Mouse (Mus musculus) retina, postnatal 1 day (tissue): ENCODE results near the gene Fgfr2.

ENCODE experiments used
- DNase-seq: peaks from one replicate; pipeline ENCODE4 v3.0.0-alpha.2; 2012

Gene Fgfr2

GRCm38 (mm10) chr7:132597251-132598041 lies 525.7 kb downstream of the Fgfr2 start:
- peak; percentile 49 for DNase-seq

GRCm38 (mm10) chr7:132596557-132597250 lies 526.4 kb downstream of the Fgfr2 start:
- peak; percentile 27 for DNase-seq

- DNase-seq, result no peak
These were observed 527.4 kb downstream of the Fgfr2 start for GRCm38 (mm10) chr7:132595787-132596186.

- DNase-seq, result no peak
These were observed 528.8 kb downstream of the Fgfr2 start for GRCm38 (mm10) chr7:132594325-132594724.

DNA sequence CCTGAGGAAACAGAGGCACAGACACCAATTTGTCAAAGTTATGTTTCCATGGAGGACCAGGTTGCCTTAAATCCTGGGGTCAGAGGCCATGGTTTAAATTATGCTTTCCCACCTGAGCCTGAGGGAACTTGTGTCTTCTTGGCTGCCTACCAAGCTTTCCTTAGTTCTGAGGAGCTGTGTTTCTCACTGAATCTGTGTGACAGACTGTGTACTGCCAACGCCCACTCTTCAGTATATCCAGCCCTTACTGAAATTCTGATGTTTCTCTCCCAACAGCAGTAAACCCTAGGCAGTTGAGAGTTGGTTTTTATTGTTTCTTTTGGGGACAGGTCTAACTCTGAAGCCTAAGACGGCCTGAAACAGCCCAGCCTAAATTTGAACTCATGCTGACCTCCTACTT lies 529.4 kb downstream of the Fgfr2 start:
- DNase-seq, result no peak

DNA sequence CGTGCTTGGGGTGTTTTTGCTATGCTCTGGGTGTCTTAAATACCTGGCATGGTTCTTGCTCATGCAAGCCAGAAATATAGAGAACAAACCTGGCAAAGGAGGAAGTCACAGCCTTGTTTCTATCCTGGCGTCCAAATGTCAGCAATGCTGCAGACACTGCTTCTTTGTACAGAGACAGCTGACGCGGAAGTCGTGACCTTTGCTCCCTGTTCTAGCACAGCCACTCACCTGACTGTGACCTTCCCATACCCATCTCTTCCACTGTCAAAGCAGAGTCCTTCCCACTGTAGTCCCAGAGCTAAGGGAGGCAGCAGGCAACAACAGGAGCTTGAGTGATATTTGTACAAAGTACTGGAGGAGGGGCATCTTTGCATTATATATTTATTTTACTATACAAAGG lies 533.5 kb downstream of the Fgfr2 start:
- no peak for DNase-seq

DNA sequence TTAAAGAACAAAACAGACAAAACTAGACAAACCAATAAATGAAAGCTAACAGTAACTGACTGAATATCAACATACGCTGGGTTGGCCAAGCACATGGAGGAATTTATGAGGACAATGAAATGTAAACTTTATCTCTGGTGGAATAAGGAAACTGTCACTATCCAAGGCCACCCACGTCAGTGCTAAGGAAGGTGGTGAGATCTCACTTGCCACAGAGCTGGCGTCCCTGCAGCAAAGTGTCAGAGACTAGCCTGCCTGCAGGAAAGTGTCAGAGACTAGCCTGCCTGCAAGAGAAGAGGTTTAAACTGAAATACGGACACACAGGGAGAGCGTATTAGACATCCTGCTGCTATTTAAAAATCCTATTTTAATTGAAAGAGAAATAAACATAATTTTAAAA lies 536.0 kb downstream of the Fgfr2 start:
- no peak for DNase-seq

DNA sequence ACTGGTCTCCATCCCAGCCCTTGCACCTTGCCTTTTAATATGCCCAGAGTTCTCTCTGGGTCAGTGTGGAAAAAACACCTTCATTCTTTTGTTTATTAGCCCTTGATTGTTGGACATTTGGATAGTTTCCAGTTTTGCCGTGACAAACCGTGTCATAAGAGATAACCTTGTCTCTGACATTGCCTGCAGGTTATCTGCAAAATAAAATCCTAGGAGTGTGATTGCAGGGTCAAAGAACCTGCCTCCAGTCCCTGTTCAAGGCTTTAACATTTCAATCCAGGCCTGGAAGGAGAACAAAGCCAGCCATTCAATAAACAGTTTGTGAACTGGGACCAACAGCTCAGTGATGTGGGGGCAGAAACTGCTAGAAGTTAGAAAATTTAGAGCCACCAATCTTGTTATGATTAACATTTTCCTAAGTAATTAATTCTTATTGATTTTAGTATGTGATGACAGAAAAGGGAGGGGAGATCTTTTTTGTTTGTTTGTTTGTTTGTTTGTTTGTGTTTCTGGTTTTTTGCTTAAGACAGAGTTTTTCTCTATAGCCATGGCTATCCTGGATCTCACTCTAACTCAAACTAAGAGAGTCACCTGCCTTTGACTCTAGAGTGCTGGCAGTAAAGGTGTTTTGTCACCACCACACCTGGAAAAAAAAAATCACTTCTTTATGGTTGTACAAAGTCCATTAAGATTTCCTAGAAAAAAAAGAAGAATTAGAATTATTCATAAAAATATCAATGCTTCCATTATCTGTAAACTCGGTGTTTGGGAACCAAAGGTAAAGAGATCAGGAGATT lies 537.3 kb downstream of the Fgfr2 start:
- no peak for DNase-seq

DNA sequence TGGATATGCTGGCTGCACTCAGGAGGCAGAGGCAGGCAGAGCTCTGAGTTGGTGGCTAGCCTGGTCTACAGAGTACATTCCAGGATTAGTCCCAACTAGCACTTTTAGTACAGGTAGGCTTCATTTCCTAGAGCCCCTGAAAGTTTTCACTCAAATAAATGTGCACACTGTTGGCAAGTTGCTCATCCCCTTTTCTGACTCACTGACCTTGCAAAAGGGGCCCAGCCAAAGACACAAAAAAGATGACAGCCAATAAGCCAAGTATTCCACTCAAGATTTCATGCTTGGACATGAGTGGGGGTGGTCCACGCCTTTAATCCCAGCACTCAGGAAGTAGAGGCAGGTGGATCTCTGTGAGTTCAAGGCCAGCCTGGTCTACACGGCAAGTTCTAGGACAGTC lies 541.7 kb downstream of the Fgfr2 start:
- DNase-seq, result no peak

DNA sequence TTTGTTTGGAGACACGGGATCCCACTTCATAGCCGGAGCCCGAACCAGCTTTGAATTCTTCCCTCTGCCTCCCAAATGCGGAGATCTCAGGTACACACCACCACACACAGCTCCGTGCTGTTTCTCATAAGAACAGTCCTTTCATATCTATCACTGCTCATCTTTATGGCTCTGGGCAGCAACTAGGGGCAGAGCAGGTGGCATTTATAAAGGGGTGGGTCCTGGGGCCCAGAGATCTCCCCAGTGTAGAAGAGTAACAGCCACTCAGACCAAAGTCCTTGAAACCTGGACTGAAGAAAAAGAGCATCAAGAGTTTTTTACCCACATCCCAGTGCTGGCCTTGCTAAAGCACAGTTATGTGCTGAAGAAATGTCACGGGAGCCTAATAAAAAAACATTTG lies 542.6 kb downstream of the Fgfr2 start:
- DNase-seq, result no peak

DNA sequence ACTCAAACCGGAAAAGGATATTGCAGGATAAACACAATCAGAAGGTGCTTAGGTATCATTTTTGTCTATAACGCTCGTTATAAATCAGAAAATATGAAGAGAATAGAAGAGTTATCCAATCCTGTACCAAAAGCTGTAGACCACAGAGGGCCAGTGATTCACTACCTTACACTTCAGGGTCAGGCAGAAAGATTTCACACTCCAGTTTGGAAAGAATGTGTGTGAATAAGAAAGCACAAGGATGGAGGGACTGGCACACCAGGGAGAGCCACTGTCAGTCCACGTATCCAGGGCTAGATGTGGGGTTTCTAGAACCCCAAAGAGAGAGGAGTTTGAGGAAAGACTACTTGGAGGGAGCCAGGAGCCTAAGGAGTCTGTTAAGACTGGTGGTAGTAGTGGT lies 546.3 kb downstream of the Fgfr2 start:
- no peak for DNase-seq

GRCm38 (mm10) chr7:132576116-132576650 lies 547.0 kb downstream of the Fgfr2 start, which contains the start of gene Oat:
Gene Oat (minus strand): TSS chr7:132576398.
- peak; percentile 98 for DNase-seq

DNA sequence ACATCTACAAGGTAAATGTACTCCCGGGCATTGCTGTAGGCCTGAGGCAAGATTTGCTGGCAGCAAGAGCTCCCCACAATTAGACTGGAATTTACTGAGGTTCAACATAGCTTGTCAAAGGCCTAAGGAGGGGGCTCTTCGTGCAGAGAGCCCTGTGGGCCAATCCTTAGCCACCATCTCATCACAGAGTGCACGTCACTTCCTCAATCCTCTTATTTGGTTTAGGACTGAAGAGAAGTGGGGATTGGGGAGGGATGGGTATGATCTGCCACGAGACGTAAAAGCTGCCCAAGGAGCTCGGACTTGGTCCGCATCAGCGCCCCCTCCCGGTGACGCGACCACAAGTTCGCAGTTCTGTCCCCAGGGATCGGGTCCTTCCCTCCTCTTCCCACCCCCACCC lies 547.5 kb downstream of the Fgfr2 start:
- peak; percentile 92 for DNase-seq

DNA sequence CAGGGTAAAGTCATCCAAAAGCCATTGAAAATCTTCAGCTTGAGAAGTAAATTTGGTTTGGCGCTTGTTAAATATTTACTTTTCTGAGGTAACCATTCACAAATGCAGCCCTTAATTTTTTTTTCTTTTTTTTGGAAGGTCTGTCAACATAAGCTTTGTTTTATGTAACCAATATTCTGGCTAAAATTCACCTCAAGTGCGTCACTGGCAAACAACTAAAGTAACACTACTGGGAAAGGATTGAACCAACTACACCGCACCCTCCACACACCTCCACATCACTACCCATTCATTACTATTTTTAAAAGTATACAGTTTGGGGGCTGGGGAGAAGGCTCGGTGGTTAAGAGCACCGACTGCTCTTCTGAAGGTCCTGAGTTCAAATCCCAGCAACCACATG lies 548.5 kb downstream of the Fgfr2 start:
- no peak for DNase-seq

DNA sequence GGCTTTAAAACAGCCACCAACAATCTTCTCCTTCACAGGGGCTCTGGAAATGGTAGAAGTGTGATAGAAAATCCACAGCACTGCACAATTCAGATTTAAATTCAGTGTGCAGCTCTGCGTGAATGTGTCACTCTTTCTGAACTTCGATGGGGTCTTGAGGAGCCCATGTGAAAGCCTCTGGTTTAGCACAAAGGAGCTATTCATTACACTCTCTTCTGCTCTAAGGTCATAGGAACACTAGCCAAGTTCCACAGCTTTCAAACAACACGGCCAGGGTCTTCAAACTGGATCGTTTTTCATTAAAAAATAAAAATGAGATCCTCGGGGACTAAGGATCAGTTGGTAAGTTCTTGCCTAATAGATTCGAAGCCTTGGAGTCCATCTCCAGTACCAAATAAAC lies 549.9 kb downstream of the Fgfr2 start:
- DNase-seq, result no peak

GRCm38 (mm10) chr7:132572738-132573137 lies 550.4 kb downstream of the Fgfr2 start:
- no peak for DNase-seq

- no peak for DNase-seq
These were observed 551.7 kb downstream of the Fgfr2 start for GRCm38 (mm10) chr7:132571481-132571880.

DNA sequence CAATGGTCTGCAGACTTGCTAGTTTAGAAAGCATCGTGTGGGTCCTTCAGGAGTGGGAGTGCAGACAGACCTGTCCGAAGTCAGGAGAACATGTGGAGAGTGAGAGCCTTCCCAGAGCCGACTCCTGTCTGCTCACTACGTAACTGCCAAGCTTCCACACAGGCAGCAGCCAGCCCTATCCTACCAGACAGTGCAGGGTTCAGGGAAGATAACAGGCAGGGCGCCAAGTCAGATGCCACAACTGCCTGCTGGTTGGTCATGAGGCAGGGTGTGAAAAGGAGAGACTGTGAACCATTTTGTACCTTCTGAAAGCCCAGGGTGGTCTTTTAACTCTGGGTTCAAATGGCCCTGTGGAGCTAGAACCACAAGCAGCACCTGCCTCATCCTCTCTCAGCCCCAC lies 553.1 kb downstream of the Fgfr2 start:
- no peak for DNase-seq

DNA sequence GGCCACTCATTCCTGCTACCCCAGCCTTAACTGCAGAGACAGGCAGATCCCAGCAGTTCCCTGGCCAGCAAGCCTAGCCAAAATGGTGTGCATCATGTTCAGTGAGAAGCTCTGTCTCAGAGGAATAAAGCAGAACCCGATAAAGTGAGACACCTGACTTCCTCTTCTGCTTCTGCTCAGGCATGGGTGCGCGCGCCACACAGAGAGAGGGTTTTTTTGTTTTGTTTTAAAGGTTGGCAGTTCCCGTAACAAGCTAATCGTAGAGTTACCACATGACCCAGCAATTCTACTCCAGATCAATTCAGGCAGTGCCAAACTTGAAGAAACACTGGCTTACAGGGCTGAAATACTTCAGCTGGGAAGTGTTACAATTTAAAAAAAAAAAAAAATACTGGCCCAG lies 554.3 kb downstream of the Fgfr2 start:
- no peak for DNase-seq

DNA sequence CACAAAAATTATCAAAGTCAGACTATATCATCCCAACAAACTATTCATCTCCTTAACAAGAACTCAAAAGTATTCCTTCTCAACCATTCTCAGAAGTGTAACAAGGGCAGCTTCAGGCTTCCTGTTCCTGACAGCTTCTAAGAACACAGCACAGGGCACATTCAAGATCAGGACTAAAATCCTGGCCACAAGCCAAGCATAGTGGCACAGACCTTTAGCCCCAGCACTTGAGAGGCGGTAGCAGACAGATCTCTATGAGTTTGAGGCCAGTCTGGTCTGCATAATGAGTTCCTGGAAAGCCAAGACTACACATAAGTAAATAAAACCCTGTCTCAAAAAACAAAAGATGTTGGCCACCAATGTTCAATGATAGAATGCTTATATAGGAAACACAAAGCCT lies 557.3 kb downstream of the Fgfr2 start:
- no peak for DNase-seq

GRCm38 (mm10) chr7:132559138-132559766 lies 563.9 kb downstream of the Fgfr2 start:
- no peak for DNase-seq

GRCm38 (mm10) chr7:132558141-132558736 lies 564.9 kb downstream of the Fgfr2 start:
- no peak for DNase-seq
